Mouse (Mus musculus) hindbrain, embryonic 15.5 days (tissue): ENCODE results near the gene Runx3. TPM values are rescaled to one million over a fixed set of nuclear protein-coding genes. Genes with fewer than 3 reads are reported as not detected.
A peak's percentile ranks its signal among the peaks of the same experiment; 100 is the strongest.

Experiments
- ATAC-seq: fragments of 200-750 bp; cut with Nextera tagmentation; 2 replicates; pipeline ENCODE4 v1.8.0; 2017; ENCODE audit warnings: low read depth, moderate number of reproducible peaks, moderate TSS enrichment; ENCODE audit not compliant: low FRiP score
- H3K27ac ChIP-seq: fragments of 300-500 bp; sonication (generic); replicated peaks from 2 replicates; pipeline ENCODE4 v1.5.1; 2015; ENCODE audit warnings: mild to moderate bottlenecking, inconsistent platforms
- H3K27me3 ChIP-seq: fragments of 300-500 bp; sonication (generic); 2 replicates; pipeline ENCODE4 v1.6.1; 2015; ENCODE audit warnings: control low read depth, inconsistent platforms
- H3K36me3 ChIP-seq: fragments of 300-500 bp; sonication (generic); 2 replicates; pipeline ENCODE4 v1.6.1; 2015; ENCODE audit warnings: control low read depth, inconsistent platforms
- H3K4me1 ChIP-seq: fragments of 300-500 bp; sonication (generic); replicated peaks from 2 replicates; pipeline ENCODE4 v1.6.1; 2015; ENCODE audit warnings: control low read depth, inconsistent platforms
- H3K4me2 ChIP-seq: fragments of 300-500 bp; sonication (generic); 2 replicates; pipeline ENCODE4 v1.6.1; 2015; ENCODE audit warnings: moderate library complexity, mild to moderate bottlenecking, inconsistent platforms
- H3K4me3 ChIP-seq: fragments of 300-500 bp; sonication (generic); 2 replicates; pipeline ENCODE4 v1.5.1; 2015; ENCODE audit warnings: mild to moderate bottlenecking, inconsistent platforms
- H3K9ac ChIP-seq: fragments of 300-500 bp; sonication (generic); 2 replicates; pipeline ENCODE4 v1.6.1; 2015; ENCODE audit warnings: inconsistent platforms
- H3K9me3 ChIP-seq: fragments of 300-500 bp; sonication (generic); 2 replicates; pipeline ENCODE4 v1.6.1; 2016; ENCODE audit warnings: control low read depth, inconsistent platforms
- WGBS: fragments of 180-500 bp; shearing (Covaris S2); methylation state at CpG from one replicate; pipeline ENCODE4 v1.1.7; 2015; 5-methylcytosine and 5-hydroxymethylcytosine counted together
- polyA plus RNA-seq: library from polyadenylated mRNA; unstranded; fragments of >200 nt; fragmentation: Nextera tagmentation; extraction: Ambion mirVana; gene quantifications from 2 replicates; pipeline ENCODE4 v1.2.1, GENCODE M21; 2015

Gene Runx3
- polyA plus RNA-seq, 1 experiment from 2014 or later, result 0.05 TPM

DNA sequence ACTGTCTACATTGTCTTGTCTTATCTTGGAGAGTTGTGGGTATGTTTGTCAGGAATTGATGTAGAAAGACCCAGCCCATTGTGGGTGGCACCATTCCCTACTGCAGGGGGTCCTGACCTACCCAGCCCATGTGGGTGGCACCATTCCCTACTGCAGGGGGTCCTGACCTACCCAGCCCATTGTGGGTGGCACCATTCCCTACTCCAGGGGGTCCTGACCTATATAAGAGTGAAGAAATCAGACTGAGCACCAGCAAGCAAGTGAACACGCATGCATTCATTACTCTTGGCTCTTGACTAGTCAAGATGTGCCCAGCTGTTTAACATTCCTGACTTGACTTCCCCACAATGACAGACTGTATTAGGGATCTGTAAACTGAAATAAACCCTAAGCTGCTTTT is 69.9 kb downstream of the Runx3 start:
- Histone ChIP-seq H3K27me3 (no peaks in the 10 kb centered on the region), H3K4me2 (no peak overlapping the region), H3K9me3 (no peaks in the 10 kb centered on the region), H3K9ac (no peak overlapping the region), H3K36me3 (no peaks in the 10 kb centered on the region), H3K4me3 (no peak overlapping the region), H3K4me1 (no peaks in the 10 kb centered on the region), H3K27ac (no peak overlapping the region)
- no peak for ATAC-seq
- 97% methylated on average over 1 of the region's 1 CpGs for WGBS

- WGBS, result 55% methylated on average over 1 of the region's 1 CpGs
- H3K27me3 ChIP-seq, result no peaks in the 10 kb centered on the region
- H3K9ac ChIP-seq, result no peak overlapping the region
- H3K4me3 ChIP-seq, result no peak overlapping the region
- no peak overlapping the region for H3K27ac ChIP-seq
- ATAC-seq, result no peak
- H3K4me1 ChIP-seq, result no peaks in the 10 kb centered on the region
- H3K4me2 ChIP-seq, result no peak overlapping the region
- no peaks in the 10 kb centered on the region for H3K9me3 ChIP-seq
- H3K36me3 ChIP-seq, result no peaks in the 10 kb centered on the region
These were observed 70.7 kb downstream of the Runx3 start for GRCm38 (mm10) chr4:135191185-135191584.

- Histone ChIP-seq H3K4me3 (no peak overlapping the region), H3K27ac (no peak overlapping the region), H3K36me3 (no peaks in the 10 kb centered on the region), H3K9ac (no peak overlapping the region), H3K9me3 (no peaks in the 10 kb centered on the region), H3K4me1 (no peaks in the 10 kb centered on the region), H3K27me3 (no peaks in the 10 kb centered on the region), H3K4me2 (no peak overlapping the region)
- no peak for ATAC-seq
- 84% methylated on average over 11 of the region's 11 CpGs for WGBS
These were observed 71.2 kb downstream of the Runx3 start for GRCm38 (mm10) chr4:135191604-135192003.

DNA sequence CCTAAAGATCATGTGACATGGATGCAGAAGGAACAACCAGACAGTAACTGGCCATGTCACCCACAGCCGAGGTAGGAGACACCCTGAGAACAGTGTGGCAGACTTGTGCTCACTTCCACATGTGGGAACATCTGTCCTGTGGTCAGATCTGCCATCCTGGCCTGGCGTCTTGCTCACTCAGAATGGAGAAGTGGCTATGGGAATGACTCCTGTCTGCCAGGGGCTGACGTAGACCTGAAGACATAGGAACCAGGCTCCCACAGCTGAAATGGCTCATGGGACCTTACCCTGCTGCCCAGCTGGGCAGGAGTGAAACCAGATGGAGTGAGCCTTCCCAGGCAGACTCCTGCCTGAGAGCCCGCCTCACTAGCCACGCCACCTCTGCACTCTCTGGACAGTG is 72.4 kb downstream of the Runx3 start:
- no peak overlapping the region for H3K27ac ChIP-seq
- H3K36me3 ChIP-seq, result no peaks in the 10 kb centered on the region
- H3K4me1 ChIP-seq, result no peaks in the 10 kb centered on the region
- no peak overlapping the region for H3K4me3 ChIP-seq
- H3K4me2 ChIP-seq, result no peak overlapping the region
- 84% methylated on average over 5 of the region's 5 CpGs for WGBS
- no peak for ATAC-seq
- no peaks in the 10 kb centered on the region for H3K9me3 ChIP-seq
- H3K27me3 ChIP-seq, result no peaks in the 10 kb centered on the region
- H3K9ac ChIP-seq, result no peak overlapping the region

- Histone ChIP-seq H3K27ac (no peak overlapping the region), H3K27me3 (no peaks in the 10 kb centered on the region), H3K4me3 (no peak overlapping the region), H3K9ac (no peak overlapping the region), H3K4me2 (no peak overlapping the region), H3K36me3 (no peaks in the 10 kb centered on the region), H3K4me1 (peaks cover 5% of the 10 kb centered on the region; the same call in 1 of the 2 replicates), H3K9me3 (no peaks in the 10 kb centered on the region)
- ATAC-seq, result no peak
- WGBS, result 86% methylated on average over 8 of the region's 8 CpGs
These were observed 77.4 kb downstream of the Runx3 start for GRCm38 (mm10) chr4:135197857-135198256.

DNA sequence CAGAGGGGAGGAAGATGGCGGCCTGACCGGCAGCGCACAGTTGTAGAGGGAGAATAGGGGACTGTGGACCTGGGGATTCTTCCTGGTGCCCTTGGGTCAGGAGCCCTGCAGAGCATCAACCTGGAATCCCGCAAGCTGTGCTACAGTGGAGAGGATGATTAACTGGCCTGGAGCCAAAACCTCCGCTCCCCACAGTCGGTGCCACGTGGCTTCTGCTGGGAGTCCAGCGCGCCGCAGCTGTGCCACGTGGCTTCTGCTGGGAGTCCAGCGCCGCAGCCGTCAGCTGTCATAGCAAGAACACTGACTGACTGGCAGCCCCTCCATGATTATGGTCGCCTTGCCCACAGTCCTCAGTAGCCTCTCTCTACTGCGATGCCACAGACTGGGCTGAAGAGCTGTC is 81.3 kb downstream of the Runx3 start:
- H3K4me1 ChIP-seq, result peaks cover 22% of the 10 kb centered on the region
- H3K9ac ChIP-seq, result no peak overlapping the region
- 54% methylated on average over 16 of the region's 16 CpGs for WGBS
- H3K4me3 ChIP-seq, result no peak overlapping the region
- peaks cover 28% of the 10 kb centered on the region for H3K27me3 ChIP-seq
- H3K4me2 ChIP-seq, result peak overlapping the region; percentile 25
- peak; percentile 27; the same call in 1 of the 2 replicates for ATAC-seq
- no peaks in the 10 kb centered on the region for H3K36me3 ChIP-seq
- H3K27ac ChIP-seq, result no peak overlapping the region
- H3K9me3 ChIP-seq, result no peaks in the 10 kb centered on the region

DNA sequence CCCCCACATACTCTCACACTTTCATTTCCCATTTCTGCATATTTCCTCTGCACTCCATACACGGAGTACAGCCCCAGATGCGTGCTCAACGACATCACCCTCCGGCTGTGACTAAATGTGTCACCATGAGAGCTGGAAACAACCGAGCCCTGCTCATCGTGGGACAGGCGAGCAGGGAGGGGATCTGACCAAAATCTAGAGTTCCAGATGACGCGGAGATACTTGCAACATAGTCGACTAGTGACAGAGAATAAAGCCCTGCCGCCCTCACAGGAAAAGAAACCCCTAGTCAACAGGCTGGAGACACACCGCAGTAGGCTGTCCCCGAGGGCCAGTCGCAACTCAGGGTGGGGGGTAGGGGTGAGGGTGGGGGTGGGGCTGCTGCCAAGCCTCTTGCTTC is 82.8 kb downstream of the Runx3 start:
- no peak overlapping the region for H3K27ac ChIP-seq
- no peak overlapping the region for H3K9ac ChIP-seq
- H3K9me3 ChIP-seq, result no peaks in the 10 kb centered on the region
- peak overlapping the region; percentile 20 for H3K4me3 ChIP-seq
- peaks cover 22% of the 10 kb centered on the region for H3K4me1 ChIP-seq
- peaks cover 37% of the 10 kb centered on the region for H3K27me3 ChIP-seq
- peak overlapping the region; percentile 52 for H3K4me2 ChIP-seq
- WGBS, result 13% methylated on average over 14 of the region's 14 CpGs
- no peak for ATAC-seq
- H3K36me3 ChIP-seq, result no peaks in the 10 kb centered on the region

DNA sequence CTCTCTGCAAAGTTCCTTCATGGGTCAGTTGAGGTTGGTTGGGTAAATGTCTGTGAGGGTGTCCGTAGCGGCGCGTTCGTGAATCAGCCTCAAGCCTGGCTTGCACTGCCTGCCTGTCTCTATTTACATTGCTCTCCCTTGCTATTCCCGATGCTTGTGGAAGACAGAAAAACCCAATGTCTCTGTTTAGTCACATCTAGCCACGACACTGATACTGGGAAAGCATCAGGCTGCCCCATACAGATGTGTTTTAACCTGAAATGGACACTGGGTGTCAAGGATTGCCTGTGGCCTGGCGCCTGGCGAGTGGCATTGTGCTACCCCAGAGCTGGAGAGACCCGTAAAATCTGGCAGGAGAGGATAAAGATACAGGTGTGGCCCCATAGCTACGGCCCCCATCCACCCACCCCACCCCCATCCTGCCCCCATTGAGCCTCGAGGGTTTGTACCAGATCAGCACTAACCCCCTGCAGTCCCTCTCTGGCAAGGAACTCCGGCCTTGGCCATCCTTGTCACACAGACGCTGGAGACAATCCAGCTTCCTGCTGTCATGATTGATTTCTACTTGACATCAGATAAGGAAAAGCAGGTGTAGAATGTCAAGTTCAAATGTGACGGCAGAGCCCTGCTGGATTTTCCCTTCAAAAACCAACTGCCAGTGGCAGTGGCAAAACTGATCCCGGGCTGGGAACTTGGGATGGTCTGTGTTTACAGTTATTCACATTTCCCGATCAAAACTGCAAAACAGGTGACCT is 83.5 kb downstream of the Runx3 start:
- Histone ChIP-seq H3K4me1 (peaks cover 22% of the 10 kb centered on the region), H3K4me3 (peak overlapping the region; percentile 20; the same call in 1 of the 2 replicates), H3K4me2 (peak overlapping the region; percentile 52), H3K27me3 (peaks cover 37% of the 10 kb centered on the region), H3K9me3 (no peaks in the 10 kb centered on the region), H3K36me3 (no peaks in the 10 kb centered on the region), H3K9ac (no peak overlapping the region), H3K27ac (no peak overlapping the region)
- ATAC-seq, result no peak
- 16% methylated on average over 17 of the region's 17 CpGs for WGBS

DNA sequence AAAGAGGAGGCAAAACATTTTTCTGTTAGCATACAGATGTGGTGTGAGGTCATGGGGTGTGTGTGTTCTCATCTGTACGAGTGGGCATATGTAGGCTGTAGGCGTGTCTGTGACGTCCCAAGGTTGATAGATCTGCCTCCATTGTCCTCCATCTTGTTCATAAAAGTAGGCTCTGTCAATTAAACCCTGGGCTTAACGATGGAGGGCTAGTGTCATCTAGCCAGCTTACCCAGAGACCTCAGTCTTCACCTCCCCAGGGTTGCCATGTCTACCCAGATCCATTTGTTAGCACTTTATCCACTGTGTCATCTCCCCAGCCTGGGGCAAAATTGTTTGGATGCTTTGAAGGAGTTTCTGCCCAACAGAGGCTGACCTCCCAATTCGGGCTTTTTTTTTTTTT is 84.2 kb downstream of the Runx3 start:
- Histone ChIP-seq H3K4me3 (no peak overlapping the region), H3K4me1 (peaks cover 22% of the 10 kb centered on the region)
- ATAC-seq, result no peak

GRCm38 (mm10) chr4:135205254-135205653 is 84.8 kb downstream of the Runx3 start:
- Histone ChIP-seq H3K36me3 (no peaks in the 10 kb centered on the region), H3K4me2 (no peak overlapping the region)
- WGBS, result 18% methylated on average over 5 of the region's 5 CpGs

More for the DNA sequence above, 84.2 kb downstream of the Runx3 start:
- 64% methylated on average over 5 of the region's 5 CpGs for WGBS
- Histone ChIP-seq H3K27ac (no peak overlapping the region), H3K4me2 (no peak overlapping the region), H3K9me3 (no peaks in the 10 kb centered on the region), H3K36me3 (no peaks in the 10 kb centered on the region), H3K27me3 (peaks cover 37% of the 10 kb centered on the region), H3K9ac (no peak overlapping the region)

GRCm38 (mm10) chr4:135205711-135206600 is 85.5 kb downstream of the Runx3 start:
- 2% methylated on average over 40 of the region's 47 CpGs for WGBS
- H3K9me3 ChIP-seq, result no peaks in the 10 kb centered on the region
- peak overlapping the region; percentile 14; the same call in 1 of the 2 replicates for H3K9ac ChIP-seq
- peak overlapping the region; percentile 78 for H3K4me2 ChIP-seq
- H3K4me1 ChIP-seq, result peaks cover 22% of the 10 kb centered on the region
- no peaks in the 10 kb centered on the region for H3K36me3 ChIP-seq
- H3K4me3 ChIP-seq, result peak overlapping the region; percentile 35
- no peak overlapping the region for H3K27ac ChIP-seq
- peak; percentile 71; the same call in 1 of the 2 replicates for ATAC-seq
- peaks cover 37% of the 10 kb centered on the region for H3K27me3 ChIP-seq

More at GRCm38 (mm10) chr4:135205254-135205653, 84.8 kb downstream of the Runx3 start:
- H3K9me3 ChIP-seq, result no peaks in the 10 kb centered on the region
- H3K27ac ChIP-seq, result no peak overlapping the region
- no peak for ATAC-seq
- peaks cover 22% of the 10 kb centered on the region for H3K4me1 ChIP-seq
- peaks cover 37% of the 10 kb centered on the region for H3K27me3 ChIP-seq
- no peak overlapping the region for H3K4me3 ChIP-seq
- H3K9ac ChIP-seq, result no peak overlapping the region

GRCm38 (mm10) chr4:135209846-135210245 is 89.4 kb downstream of the Runx3 start:
- 68% methylated on average over 2 of the region's 2 CpGs for WGBS
- no peak overlapping the region for H3K9ac ChIP-seq
- ATAC-seq, result no peak

More at GRCm38 (mm10) chr4:135209846-135210245, 89.4 kb downstream of the Runx3 start:
- Histone ChIP-seq H3K4me1 (peaks cover 5% of the 10 kb centered on the region), H3K36me3 (no peaks in the 10 kb centered on the region), H3K27me3 (peaks cover 21% of the 10 kb centered on the region), H3K4me3 (no peak overlapping the region), H3K27ac (no peak overlapping the region), H3K4me2 (no peak overlapping the region), H3K9me3 (no peaks in the 10 kb centered on the region)
